Mouse (Mus musculus): ENCODE data around the gene Nom1. TPM values are rescaled to one million over a fixed set of nuclear protein-coding genes. Genes with fewer than 3 reads are reported as not detected.

Gene Nom1
- 8.1 and 12.8 TPM in 2 replicates for polyA plus RNA-seq (2012; ENCODE audit: low replicate concordance)

GRCm38 (mm10) chr5:29434228-29434871 lies at the start of gene Nom1:
TSS of gene Nom1 (plus strand) at chr5:29434664.

GRCm38 (mm10) chr5:29478208-29479197 lies 44.0 kb downstream of the Nom1 start, which contains the start of gene Mnx1:
TSS of gene Mnx1 (minus strand) at chr5:29478470.

Other genes with a start within 250 kb of the Nom1 start
- gene Rnf32, start 238.7 kb upstream of the Nom1 start, polyA plus RNA-seq (2012; ENCODE audit: low replicate concordance): not detected in 2 replicates
- 0.18 and 0.44 TPM in 2 replicates for gene Lmbr1, start 56.3 kb upstream of the Nom1 start, polyA plus RNA-seq (2012; ENCODE audit: low replicate concordance)
- not detected in 2 replicates for gene Mnx1, start 43.8 kb downstream of the Nom1 start, polyA plus RNA-seq (2012; ENCODE audit: low replicate concordance)
- gene Ube3c, start 134.6 kb downstream of the Nom1 start, polyA plus RNA-seq (2012; ENCODE audit: low replicate concordance): 3.2 and 3.8 TPM in 2 replicates

Data from leukemia stem cell, adult 10-12 weeks (primary cell).